Mouse (Mus musculus) layer of hippocampus, adult 9-11 months (tissue): ENCODE results near the gene Krt10.

Experiments
- DNase-seq: peaks from one replicate; pipeline ENCODE4 v3.0.0; 2022

Krt10 gene

DNA sequence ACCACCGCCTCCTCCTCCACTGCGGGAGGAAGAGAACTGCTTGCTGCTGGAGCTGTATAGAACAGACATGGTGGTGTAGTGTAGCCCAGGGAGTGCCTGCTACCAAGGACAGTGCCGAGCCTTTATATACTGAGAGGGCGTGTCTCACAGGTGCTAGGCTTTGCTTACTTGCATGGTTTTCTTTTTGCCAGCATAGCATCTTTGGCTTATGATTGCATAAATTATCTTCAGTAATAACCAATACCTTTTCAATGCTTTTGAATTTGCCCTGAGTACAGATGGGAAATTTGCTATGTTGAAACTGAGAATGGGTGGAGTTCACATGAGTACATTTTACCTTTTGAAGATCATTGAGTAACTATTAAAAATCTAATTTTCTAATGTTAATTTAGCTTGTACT lies at the start of gene Krt10:
TSS of gene Krt10 (minus strand) at position 101 of the 400 bp plus-strand sequence.
- no peak for DNase-seq

DNA sequence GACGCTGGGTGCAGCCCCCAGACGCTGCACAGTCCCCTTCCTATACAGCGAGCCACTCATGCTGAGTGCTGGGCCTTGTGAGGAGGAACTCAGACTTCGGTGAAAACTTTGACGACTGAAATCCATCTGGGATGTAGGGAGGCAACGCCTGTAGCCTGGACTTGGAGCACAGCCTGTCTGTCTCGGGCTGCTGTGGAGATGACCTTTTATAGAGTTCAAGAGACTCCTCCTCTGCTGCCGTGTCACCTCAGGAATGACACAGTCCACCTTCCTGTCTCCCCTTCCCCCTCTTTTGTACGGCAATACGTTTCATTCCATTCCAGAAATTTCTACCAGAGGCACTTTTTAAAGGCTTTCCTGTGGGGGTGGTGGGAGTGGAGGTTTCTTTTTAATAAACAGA lies 48.8 kb upstream of the Krt10 start, which contains the start of gene Krt20:
TSS of gene Krt20 (minus strand) at position 179 of the 400 bp plus-strand sequence.
- DNase-seq = no peak

DNA sequence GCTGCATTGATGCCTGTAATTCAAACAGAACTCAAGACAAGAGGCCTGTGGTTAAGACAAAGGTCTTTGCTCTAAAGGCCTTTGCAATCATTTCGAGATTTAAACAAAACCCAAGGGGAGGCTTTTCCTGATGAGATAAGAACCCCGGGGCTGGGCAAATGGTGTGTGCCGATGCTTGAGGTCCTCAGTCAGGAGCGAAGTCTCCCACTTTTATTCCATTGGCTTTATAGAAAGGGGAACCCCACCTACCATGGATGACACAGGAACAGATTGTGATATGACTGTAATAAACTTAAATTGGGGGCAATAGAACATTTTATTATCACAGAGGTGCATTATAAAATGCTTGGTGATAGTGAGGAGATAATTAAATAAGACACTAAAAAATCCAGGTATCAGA lies 47.5 kb upstream of the Krt10 start:
- no peak for DNase-seq

DNA sequence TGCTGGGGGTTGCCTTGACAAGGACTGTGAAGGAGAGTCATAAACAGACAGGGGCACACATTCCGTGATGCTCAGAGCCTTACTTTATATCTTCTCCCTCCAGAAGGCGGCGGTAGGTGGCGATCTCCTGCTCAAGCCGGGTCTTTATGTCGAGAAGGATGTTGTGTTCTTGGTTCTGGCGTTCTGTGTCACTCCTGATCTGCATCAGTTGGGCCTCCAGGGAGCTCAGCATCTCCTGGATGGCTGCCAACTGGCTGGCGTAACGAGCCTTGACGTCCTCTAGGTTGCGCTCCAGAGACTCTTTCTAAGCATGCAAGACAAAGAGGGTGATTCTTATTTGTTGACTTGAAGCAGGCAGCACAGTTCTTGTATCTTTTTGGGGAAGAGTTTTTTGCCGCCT lies 41.5 kb upstream of the Krt10 start:
- DNase-seq = no peak

DNA sequence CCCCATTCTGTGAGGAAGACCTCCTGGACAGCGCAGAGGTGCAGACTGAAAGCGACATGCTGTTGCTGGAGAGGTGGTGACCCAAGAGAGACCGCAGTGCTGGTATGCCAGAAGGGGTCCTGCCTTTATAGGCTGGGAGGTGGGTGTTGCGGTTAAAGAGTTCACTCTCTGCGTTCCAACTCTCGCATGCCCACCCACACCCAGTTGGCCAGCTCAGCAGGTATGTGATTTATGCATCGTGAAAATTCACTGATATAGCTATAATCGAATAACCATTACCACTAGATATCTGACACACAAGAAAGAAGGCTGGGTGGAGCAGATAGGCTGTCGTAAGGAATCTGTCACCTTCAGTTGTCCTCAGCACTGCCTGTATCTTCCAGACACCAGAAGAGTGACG lies 33.0 kb upstream of the Krt10 start, which contains the start of gene Krt12:
TSS of gene Krt12 (minus strand) at position 101 of the 400 bp plus-strand sequence.
- DNase-seq = no peak

DNA sequence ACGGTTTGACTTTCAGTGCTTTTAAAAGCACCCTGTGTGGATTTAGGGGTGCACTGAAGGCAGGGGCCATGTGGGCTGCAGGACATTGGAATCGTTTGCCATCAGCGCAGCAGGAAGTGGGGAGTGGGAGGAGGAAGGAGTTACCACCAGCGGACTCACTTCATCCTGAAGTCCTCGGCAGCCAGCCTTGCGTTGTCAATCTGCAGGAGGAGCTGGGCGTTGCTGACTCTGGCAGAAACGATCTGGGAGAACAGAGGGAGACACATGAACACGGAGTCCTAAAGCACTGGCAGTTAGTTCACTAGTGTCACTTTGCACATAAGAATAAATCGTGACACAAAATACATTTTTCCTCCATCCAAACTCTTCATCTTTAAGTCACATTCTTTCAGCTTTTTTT lies 31.4 kb upstream of the Krt10 start:
- peak; percentile 14 for DNase-seq

DNA sequence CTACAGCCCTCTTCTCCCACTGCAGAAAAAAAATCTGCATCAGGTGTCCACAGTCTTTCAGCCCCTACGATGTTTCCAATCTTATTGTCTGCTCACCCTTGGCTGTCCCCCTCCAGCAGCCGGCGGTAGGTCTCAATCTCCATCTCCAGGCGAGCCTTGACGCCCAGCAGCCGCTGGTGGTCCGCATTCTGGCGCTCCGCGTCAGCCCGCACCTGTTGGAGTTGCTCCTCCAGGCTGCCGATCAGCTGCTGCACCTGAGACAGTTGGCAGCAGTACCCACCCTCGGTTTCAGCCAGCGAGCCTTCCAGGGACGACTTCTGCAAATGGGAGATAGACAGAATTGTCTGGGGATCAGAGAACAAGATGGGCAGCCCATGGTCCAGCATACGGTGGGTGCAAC lies 28.7 kb upstream of the Krt10 start:
- no peak for DNase-seq

DNA sequence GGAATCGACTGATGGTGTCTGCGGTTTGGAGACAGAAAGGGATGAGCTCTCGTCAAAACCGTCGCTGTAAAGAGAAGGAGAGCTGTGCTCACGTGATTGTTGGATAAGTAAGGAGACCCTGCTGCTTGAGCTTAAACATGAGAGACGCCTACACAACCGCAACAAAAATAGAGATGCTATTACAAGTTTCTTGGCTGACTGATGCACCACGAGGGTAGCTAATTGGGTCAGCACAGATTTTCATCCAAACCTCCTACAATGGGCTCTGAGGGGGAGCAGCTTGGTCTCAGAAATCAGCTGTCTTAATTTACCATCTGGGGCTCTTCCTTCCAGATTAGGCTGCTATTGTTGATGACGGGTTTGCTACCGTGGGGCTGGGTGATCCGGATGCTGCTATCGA lies 27.7 kb upstream of the Krt10 start:
- peak; percentile 80 for DNase-seq

DNA sequence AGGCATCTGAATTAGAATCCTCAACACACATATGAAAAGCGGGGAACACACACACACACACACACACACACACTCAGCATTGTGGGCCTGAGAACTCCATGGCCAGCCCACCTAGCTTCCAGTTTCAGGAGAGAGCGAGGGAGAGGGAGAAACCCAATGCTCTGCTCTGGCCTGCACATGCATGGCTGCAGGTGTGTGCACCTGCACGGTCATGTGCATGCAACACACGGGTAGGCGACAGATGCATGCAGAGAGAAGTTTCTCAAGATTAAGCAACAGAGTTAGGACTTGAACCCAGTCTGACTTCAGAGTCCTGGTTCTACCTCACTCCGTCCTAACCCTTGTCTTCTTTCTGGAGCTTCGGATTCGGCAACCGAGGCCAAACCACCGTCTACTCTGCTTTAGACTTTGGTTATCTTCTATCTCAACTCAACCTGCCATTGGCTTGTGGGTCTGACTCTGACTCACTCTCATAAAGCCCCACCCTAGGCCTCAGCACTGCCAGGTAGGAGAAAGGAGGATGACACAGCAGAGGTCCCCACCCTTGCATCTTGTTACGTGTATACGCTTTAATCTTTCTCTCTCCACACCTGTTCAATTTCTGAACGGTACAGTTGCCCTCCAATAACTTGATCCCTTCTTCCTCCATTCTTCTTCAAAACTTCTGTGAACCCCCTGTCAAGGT lies 25.4 kb upstream of the Krt10 start:
- no peak for DNase-seq

DNA sequence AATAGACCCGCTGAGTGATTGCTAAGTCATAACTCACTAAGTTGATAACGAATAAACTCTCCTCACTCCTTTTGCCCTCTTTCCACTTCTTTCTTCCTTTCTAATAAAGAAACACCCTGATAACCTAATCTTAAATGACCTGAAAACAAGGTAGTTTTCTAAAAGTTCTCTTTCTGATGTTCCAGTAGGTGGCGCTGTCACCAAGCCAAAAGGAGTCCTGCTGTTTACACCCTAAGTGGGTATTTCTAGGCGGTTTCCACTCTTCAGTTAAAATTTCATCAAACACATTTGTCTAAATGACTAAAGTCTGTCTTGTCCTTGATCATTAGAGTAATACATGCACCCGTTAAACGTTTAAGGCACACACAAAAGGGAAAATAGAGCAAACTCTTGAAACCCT lies 24.1 kb upstream of the Krt10 start:
- DNase-seq = no peak

DNA sequence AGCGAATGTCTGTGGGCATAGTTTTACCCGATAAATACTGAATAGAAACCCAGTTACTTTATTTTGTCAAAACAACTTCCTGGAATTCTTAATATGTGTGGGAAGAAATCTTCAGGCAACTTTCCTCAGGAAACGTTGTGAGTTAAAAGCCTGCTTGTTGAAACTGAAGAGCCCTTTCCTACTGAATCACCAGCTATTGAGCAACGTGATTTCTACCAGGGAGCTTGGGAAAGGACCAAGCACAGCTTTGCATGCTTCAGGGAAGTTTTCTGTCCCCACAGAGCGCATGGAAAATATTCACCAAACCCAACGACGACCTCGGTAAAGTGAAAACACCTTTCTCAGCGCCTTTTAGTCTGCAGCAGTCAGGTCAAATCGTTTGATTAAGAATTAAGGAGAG lies 17.0 kb upstream of the Krt10 start:
- no peak for DNase-seq

DNA sequence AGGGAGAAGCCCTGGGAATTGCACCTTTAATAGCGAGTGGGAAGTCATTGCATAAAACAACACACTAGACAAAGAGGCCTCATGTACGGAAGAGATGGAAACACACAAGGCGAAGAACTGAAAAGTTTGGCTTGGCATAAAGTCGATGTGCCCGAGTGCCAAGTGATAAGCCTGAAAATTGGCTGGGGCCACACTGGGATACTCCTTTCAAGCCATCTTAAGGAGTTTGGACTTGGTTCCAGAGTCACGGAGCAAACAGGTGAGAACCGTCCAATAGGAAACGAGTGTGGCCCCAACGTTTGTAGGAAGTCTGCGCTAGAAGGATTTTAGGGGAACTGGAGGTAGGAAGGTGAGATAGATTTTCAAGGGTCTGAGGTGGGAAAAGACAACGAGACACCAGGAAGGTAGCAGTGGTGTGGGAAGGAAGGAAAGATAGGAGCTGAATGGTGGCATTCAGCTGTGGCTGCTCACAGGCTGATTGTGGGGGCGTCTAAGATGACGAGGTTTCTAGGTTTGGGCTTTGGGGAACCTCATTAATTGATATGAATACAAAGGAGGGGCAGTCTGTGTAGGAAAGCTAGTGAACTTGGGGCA lies 10.9 kb upstream of the Krt10 start:
- no peak for DNase-seq

DNA sequence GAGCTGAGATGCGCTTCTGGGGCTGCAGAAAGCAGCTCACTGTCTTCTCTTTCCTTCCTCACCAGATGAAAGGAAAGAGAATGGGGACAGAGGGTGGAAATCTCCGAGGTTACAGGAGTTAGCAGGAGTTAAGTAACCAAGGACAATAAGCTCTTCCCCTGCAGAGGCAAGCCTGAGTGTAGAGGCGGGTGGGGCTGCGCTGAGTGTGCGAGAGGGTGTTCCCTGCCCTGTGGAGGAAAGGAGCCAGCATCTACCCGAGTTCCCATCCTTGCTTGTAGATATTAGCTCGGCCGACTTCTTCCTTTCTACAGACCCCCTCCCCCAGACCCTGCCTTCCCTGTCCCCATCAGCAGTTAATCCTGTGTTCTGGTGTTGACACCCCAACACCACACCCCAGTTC lies 9.7 kb upstream of the Krt10 start:
- no peak for DNase-seq

DNA sequence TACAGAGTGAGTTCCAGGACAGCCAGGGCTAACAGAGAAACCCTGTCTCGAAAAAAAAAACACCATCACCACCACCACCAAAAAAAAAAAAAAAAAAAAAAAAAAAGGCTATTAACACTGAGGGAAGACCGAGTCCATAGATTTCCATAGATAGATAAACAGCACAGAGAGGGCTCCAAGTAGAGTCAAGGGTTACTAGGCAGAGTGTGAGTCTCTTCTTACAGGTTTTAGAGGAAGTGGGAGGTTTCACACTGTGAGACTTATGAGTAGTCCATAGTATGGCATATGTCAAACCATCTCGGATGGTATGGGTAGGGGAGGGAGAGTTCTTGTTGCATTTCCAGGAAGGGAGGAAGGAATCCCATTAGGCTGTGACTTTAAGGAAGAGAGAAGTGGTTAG lies 8.9 kb upstream of the Krt10 start:
- DNase-seq = no peak

DNA sequence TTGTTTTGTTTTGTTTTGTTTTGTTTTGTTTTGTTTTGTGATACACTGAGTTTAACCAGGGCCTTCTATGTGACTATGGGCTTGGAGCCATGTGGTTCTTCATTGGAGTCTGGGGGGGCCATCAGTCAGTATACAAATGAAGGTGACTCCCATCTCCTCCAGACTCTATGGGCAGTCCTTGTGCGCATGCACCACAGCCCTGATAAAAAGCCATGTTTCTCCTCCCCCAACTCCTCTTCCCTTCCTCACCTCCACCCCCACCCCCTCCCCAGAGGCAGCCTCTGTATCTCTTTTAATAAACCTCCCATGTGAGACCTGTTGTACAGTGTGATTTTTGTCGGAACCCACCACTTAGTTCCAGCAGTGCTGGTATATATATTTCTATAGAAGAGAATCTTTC lies 7.5 kb upstream of the Krt10 start:
- no peak for DNase-seq

DNA sequence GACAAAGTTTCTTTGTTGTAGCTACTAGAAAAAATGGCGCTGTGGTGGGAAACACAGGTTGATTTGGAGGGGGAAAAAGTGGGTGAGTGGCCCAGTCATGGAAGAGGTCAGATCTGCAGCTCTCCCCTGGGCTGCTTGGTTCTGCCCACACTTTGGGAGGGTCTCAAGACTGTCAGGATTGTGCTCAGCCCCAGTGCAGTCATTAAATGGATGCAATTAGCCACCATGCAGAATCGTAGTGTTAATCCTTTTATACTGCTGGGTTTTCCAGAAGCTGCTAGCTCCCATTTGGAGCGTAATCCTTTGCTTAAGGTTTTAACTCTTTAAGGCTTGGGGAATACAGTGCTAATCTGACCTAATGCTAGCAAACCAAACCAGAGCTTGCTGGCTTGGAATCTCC lies 6.9 kb upstream of the Krt10 start:
- no peak for DNase-seq

DNA sequence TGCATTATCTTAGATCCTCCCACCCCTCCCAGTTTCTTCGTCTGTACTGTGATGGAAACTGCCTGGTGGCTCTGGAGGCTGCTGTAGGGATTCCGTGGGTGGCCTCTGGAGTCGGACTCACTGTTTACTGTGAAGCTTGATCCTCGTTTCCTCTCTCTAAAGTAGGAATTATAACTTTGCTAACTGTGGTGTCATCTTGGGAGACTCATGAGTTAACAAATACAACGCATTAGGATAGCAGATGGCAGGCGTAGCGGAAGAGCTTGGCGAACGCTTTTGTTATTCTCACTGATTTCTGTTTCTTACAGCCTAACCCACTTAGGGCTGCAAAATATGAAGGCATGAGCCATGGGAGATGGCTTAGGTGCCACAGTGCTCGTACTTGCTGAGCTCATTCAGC lies 3.3 kb upstream of the Krt10 start:
- DNase-seq = peak; percentile 44

DNA sequence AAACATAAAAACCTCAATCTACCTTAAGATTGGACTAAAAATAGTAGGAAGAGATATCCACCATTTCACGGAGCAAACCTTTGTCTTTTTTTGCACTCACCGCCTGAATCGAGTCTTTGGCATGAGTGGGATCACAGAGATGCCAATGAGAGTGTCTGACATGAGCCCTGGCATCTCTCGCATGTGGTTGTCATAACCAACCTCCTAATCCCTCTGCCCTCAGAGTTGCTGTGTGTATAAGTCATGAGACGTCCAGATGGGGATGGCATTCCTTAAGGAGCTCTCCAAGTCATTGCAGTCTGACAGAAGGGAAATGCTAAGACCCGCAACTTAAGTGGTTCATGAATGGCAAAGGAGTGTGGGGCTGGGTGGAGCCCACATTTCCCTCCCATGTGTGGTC lies 2.2 kb upstream of the Krt10 start:
- no peak for DNase-seq

DNA sequence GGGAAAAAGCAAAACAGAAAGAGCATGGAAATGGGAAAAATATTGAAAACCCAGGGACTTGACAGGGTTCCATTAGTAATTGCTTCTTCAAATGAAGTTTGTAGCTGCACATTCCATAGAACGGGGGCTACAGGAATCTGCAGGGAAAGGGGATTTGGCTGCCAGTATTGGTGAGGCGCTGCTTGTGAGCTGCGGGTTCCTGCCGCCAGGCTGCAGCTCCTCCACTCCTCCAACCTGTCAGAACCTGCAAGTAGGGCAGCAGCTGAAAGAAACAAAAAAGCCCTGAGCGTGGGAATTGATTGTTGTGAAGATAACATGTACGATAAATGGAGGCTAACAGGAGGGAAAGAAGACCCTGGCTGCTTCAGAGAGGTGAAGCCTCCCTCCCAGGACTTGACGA lies 1.7 kb upstream of the Krt10 start:
- DNase-seq = no peak

DNA sequence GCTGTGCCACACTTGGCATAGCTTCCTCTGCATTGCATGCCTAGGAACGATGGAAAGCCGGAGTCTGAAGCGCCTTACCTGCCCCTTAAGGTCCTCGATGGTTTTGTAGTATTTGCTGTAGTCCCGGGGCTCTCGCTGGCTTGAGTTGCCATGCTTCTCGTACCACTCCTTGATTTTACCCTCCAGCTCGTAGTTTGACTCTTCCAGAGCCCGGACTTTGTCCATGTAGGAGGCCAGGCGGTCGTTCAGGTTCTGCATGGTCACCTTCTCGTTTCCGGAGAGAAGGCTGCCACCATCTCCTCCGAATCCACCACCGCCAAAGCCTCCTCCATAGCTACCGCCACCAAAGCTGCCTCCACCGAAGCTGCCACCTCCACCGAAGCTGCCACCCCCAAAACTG lies 503 bp downstream of the Krt10 start:
- no peak for DNase-seq

DNA sequence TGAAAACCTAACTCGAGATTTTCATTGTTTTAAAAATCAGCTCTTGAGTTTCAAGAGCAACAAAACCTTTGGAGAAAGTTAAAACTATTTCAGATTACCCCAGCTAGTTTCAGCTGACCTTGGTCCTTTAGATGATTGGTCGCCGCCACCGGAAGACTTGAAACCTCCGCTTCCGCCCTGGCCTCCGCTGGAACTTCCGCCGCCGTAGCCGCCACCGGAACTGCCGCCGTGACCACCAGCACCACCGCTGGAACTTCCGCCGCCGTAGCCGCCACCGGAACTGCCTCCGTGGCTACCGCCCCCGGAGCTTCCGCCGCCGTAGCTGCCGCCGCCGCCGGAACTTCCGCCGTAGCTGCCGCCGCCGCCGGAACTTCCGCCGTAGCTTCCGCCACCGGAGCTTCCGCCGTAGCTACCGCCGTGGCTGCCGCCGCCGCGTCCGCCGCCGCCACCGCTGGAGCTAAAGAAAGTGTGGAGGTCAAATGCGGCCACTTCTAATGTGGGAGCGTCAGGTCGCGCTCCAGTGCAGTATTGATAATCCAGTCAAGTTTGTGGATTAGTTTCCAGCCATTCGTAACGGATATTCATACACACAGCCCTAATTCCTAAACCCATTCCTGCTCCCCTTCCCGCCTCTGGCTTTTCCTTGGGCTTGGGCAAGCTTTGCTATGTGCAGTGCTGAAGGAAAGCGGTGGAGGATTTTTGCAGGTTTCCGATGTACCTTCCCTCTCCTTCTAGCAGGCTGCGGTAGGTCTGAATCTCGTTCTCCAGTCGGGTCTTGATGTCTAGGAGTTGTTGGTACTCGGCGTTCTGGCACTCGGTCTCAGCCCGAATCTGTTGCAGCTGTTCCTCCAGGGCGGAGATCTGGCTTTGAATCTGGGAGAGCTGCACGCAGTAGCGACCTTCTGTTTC lies 3.1 kb downstream of the Krt10 start:
- DNase-seq = peak; percentile 86

DNA sequence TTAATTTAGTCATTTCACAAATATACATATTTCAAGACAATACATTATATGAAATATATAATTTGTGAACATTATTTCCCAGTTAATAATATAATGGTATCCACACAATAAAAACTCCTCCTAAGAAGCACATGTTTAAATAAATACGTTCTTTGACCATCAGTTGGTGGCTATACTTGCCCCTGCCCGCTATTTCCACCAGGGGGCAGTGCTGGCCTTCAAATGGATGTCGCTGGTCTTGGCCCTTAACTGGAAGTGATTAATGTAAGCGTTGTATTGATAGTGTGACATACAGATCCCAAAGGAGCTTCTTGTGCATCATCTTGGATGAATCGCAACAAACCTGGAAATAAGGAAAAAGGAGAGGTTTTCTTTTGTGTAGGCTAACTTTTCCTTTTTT lies 9.6 kb downstream of the Krt10 start:
- DNase-seq = peak; percentile 52

DNA sequence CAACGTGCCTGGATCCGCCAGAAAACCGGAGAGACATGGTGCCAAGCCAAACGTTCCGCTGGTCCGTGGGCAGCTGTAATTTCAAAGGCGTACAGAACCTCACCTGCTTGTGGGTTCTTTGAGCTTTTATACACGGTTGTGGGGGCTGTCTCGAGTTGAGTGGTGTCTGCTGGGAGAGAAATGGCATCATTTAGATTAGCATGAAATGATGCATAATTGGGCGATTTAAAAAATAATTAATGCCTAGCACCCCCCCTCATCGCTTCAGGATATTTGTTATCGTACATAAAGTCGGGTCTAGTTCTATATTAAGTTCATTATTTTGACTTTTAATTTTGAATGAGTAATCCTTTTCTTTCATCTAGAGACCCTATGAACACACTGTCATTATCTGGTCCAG lies 14.4 kb downstream of the Krt10 start, which contains the start of gene Krt28:
TSS of gene Krt28 (minus strand) at position 101 of the 400 bp plus-strand sequence.
- DNase-seq = no peak
